Mouse (Mus musculus): ENCODE results near the gene Olfr883. TPM values are rescaled to one million over a fixed set of nuclear protein-coding genes. Genes with fewer than 3 reads are reported as not detected.

Olfr883 gene
- not detected for total RNA-seq (2021)
- long read RNA-seq = 0 reads

DNA sequence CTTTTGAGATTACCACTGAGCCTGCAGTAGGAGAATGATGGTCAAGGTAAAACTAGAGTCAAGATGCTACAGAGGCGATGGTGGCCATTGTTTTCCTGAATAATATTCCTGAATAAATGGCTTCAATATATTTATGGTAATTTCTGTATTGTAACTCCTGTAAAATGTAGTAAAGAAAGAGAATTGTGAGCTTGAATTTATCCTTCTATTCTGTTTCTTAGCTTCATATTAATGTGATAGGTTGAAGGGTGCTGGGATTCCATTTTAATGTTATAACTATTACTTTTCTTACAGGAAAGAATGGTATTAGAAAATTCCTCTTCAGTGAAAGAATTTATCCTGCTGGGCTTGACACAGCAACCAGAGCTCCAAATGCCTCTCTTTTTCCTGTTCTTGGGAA, at the start of gene Olfr883:
Gene Olfr883, plus strand, starts transcription at position 301 of the 400 bp plus-strand sequence.
- DNase-seq (ENCODE audit: low spot score in 2 of 2) = no peak

DNA sequence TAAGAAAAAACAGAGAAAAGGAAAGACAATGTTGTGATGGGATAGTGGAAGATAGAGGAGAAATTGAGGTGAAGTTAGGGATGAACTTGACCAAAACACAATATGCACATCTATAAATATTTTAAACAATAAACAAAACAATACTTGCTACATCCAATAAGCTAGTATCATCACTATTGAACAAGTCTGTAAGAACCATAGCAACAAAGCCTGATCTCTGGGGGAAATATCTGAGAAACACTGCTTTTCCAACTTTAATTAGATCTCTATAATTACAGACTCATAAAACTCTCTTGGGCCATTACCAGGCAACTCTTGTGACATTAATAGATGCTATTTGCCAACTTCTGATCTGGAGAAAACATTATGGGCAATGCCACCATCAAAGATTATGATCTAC, 34.1 kb upstream of the Olfr883 start, which contains the start of gene Olfr881:
Gene Olfr881, plus strand, starts transcription at position 301 of the 400 bp plus-strand sequence.
- DNase-seq (ENCODE audit: low spot score in 2 of 2) = no peak

DNA sequence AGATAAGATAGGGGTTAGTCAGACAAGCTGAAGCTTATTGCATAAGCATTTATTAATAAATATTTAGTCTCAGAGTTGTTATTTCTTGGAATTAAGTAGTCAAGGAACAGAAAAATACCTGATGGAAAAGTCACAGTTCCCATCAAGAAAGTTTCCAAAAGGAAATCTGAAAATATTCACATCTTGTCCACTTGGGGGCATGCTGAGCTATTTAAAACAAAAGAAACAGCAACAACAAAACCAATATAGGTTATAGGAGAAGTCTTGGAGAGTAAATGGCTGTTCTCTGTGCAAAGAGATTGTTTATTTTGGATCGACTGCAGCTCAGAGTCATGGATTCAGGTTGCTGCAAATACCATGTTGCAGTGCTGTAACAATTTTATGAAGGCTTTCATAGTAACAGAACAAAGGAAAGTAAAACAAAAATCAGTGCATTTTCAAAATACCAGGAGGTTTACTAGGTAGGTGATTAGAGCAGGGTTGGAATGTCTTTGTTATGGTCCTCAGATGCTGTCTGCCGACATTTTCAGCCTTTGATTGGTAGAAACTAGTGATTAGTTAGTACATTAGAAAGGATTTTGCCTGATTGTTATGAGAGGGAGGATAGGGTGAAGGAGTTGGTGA, 26.9 kb upstream of the Olfr883 start:
- DNase-seq (ENCODE audit: low spot score in 2 of 2) = no peak

DNA sequence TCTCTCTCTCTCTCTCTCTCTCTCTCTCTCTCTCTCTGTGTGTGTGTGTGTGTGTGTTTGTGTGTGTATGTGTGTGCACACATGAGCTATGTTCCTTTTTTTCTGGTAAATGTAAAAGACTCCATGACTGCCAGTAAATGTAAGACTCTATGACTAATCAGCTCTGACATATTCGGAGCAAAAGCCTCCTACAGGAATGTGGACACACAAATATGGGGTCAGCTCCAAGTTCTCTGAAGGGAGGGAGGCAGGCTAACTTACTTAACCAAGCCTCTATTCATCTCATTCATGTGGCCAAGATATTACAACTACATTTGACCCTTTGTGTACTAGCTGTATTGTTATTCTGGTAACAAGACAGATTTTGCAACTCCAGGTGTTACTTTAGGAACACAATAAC, 25.6 kb upstream of the Olfr883 start:
- DNase-seq (ENCODE audit: low spot score in 2 of 2) = no peak

DNA sequence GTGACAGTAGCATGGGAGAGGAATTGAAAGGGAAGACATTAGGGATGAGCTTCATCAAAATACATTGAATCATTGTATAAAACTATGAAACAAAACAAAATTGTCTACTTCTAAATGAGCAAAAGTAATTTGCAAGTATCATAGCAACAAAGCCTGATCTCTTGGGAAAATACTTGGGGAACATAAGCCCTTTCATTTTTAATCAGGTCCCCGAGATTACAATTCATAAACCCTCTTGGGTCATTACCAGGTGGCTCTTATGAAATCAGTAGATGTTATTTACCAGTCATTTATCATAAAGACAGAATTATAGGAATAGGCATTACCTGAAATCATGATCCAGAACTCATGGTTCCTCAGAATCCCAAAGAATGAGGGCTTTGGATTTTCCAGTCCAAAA, 20.6 kb downstream of the Olfr883 start, which contains the start of gene Olfr884:
Gene Olfr884, plus strand, starts transcription at position 301 of the 400 bp plus-strand sequence.
- DNase-seq (ENCODE audit: low spot score in 2 of 2) = no peak

DNA sequence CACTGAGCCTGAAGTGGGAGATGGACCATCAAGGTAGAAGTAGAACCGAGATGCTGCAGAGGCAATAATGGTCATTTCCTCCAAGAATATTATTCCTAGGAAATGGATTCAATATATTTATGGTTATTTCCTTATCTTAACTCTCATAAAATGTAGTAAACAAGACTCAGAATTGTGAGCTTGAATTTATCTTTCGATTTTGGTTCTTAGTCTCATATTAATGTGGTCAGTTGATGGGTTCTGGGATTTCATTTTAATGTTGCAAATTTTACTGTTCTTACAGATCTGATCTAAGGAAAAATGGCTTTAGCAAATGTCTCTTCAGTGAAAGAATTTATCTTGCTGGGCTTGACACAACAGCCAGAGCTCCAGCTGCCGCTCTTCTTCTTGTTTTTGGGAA, 35.4 kb downstream of the Olfr883 start, which contains the start of gene Olfr885:
Gene Olfr885, plus strand, starts transcription at position 301 of the 400 bp plus-strand sequence.
- no peak for DNase-seq (ENCODE audit: low spot score in 2 of 2)

Other genes with a start within 250 kb of the Olfr883 start
- not detected for gene Olfr876, start 222.8 kb upstream of the Olfr883 start, total RNA-seq (2021)
- gene Olfr877, start 171.5 kb upstream of the Olfr883 start, total RNA-seq (2021) = not detected
- not detected for gene Olfr145, start 129.1 kb upstream of the Olfr883 start, total RNA-seq (2021)
- not detected for gene Olfr878, start 108.0 kb upstream of the Olfr883 start, total RNA-seq (2021)
- not detected for gene Olfr881, start 34.0 kb upstream of the Olfr883 start, total RNA-seq (2021)
- gene Olfr884, start 20.7 kb downstream of the Olfr883 start, total RNA-seq (2021) = not detected
- not detected for gene Olfr885, start 35.5 kb downstream of the Olfr883 start, total RNA-seq (2021)
- not detected for gene Olfr887, start 58.3 kb downstream of the Olfr883 start, total RNA-seq (2021)
- not detected for gene Olfr888, start 82.3 kb downstream of the Olfr883 start, total RNA-seq (2021)
- not detected for gene Olfr889, start 89.4 kb downstream of the Olfr883 start, total RNA-seq (2021)
- gene Olfr890, start 116.7 kb downstream of the Olfr883 start, total RNA-seq (2021) = not detected
- not detected for gene Olfr891, start 155.0 kb downstream of the Olfr883 start, total RNA-seq (2021)
- not detected for gene Olfr893, start 182.6 kb downstream of the Olfr883 start, total RNA-seq (2021)
- not detected for gene Olfr894, start 192.2 kb downstream of the Olfr883 start, total RNA-seq (2021)
- not detected for gene Olfr143, start 227.0 kb downstream of the Olfr883 start, total RNA-seq (2021)
- gene Olfr895, start 242.0 kb downstream of the Olfr883 start, total RNA-seq (2021) = not detected

Data from layer of hippocampus, postnatal 10 days (tissue).